Mouse (Mus musculus) heart, adult 2 months (tissue): Measurements from ENCODE around the gene Wdr78.

Source experiments
- CTCF ChIP-seq: fragments of 200-600 bp; IDR thresholded peaks from 2 replicates; pipeline ENCODE4 v1.8.1; 2022; ENCODE audit warnings: antibody characterized with exemption, mild to moderate bottlenecking, moderate library complexity
- POLR2A ChIP-seq: fragments of 200-500 bp; IDR thresholded peaks from 2 replicates; pipeline ENCODE4 v1.6.1; 2011; ENCODE audit warnings: mild to moderate bottlenecking, low read depth, low read length, control low read depth; ENCODE audit not compliant: insufficient read depth

- no peak for TF ChIP-seq POLR2A
- no peak for TF ChIP-seq CTCF
These were observed 46.3 kb downstream of the Wdr78 start for GRCm38 (mm10) chr4:103067906-103068655.
